Mouse (Mus musculus) cerebellum, adult (tissue): ENCODE measurements around the gene Ttll13.
A peak's percentile ranks its signal among the peaks of the same experiment; 100 is the strongest.

Experiments used
- ATAC-seq: cut with Nextera tagmentation; 2 replicates; pipeline ENCODE4 v1.9.2; 2017; ENCODE audit warnings: mild to moderate bottlenecking, moderate library complexity, mixed read lengths; ENCODE audit not compliant: insufficient number of reproducible peaks, low FRiP score, low TSS enrichment

The Ttll13 gene

DNA sequence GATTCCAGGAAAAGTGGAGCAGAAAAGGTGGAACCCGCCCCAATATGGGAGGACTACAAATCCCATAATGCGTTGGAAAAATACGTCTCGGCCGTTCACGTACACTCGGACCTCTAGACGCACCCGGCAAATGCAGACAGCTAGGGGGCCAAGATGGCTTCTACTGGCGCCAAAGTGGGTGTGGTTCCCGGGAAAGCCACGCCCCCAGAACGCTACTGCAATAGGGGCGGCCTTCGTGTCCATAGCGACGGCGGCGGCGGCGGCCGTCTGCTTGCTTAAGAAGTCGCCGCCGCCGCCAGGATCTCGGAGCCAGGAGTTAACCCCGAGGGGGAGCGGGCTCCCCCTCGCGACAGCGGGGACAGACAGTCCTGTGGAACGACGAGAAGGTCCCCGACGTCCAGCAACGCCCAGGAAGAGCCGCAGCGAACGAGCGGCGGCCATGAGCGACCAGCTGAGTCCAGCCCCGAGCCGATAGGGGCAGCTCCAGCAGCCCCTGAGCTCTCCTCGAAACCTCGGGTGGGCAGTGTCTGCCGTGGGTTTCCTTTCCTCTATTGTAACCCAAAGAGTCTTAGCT lies at the start of gene Ttll13:
TSS of gene Ttll13 (plus strand) at position 229 of the 574 bp plus-strand sequence.
- ATAC-seq, result peak; percentile 98

DNA sequence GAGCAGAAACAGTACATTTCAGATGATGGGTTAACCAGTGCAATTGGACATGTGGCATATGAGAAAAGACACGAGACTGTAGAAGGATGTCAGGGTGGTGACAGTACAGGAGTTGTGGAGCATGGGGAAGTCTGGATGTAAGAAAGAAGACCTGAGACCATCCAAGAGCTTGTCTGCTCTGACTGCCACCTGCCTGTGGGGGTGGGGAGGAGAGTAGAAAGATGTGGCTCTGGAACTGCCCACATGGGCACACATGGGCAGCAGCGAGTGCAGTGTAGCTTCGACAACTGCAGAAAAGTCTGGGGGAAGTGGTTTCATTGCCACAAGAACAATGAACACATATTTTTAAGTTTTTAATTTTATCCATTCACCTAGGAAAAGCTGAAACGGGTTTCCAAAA lies 48.8 kb upstream of the Ttll13 start:
- ATAC-seq, result no peak

DNA sequence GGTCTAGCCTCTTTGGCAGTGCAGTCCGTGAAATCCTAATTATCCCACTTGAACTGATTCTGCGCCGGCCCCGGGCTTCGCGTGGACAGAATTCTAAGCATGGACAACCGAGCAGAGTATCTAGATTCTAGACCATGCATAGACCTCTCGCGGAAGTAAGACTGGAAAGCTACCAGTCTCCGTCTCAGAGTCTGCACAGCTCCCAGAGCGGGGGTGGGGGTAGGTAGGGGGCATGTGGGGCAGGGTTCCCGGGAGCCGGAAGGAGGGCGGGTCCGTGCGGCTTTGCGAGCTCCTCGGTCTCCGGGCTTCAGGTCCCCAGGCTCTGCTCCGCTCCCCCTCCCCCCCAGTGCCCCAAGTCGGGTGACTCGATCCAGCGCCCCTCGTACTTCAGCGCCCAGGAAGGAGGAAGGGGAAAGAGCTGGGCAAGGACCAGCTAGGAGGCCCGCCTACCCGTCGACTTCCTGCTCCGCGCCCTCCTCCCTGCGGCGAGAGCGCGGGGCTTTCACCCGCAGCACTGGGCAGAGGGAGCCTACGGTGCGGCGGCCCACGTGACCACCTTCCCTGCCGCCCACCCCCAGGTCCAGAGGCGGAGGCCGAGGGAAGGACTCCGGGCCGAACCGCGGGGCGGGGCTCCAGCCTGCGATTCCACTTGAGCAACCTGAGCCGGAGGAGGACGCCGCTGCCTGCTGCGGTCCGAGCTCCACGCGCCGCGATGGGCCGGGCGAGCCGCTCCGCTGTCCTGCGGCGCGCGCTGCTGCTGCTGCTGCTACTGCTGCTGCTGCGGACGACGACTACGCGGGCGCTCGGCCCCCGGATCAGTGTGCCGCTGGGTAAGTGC lies 48.0 kb upstream of the Ttll13 start:
- peak; percentile 71 for ATAC-seq

DNA sequence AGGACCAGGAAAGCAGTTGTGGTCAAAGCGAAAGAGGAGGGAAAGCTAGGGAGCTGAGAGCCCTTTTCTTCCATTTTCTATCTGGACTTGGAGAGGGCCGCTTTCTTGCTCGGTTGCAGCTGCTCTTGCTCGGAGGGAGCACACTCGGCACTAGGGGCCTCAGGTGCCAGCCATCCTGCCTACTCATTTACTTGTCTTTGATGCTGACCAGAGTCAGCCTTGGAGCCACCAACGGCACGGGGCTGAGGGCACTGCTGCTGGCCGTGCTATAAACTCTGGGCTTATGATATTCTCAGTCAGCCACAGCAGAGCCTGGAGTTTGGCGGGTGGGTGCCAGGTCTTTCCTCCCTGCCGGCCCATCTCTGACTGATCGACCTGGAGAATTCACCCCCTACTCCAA lies 47.3 kb upstream of the Ttll13 start:
- no peak for ATAC-seq

DNA sequence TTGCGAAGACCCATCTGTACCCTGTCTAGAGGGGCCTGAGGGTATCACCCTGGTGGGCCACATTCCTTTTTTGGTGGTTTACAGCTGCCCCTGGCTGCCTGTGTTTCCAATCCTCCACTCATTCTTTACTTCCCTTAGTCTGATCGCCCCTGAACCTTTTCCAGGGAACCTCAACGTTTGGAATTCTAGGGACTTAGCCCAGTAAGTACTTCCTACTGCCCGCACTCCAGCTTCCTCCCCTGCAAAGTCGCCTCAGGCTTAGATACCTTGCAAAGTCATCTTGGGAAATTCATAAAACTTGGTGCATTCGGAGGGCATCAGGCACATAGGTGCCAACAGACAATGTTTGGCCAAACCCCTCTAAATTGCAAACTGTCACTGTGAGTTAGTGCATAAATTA lies 46.9 kb upstream of the Ttll13 start:
- no peak for ATAC-seq

DNA sequence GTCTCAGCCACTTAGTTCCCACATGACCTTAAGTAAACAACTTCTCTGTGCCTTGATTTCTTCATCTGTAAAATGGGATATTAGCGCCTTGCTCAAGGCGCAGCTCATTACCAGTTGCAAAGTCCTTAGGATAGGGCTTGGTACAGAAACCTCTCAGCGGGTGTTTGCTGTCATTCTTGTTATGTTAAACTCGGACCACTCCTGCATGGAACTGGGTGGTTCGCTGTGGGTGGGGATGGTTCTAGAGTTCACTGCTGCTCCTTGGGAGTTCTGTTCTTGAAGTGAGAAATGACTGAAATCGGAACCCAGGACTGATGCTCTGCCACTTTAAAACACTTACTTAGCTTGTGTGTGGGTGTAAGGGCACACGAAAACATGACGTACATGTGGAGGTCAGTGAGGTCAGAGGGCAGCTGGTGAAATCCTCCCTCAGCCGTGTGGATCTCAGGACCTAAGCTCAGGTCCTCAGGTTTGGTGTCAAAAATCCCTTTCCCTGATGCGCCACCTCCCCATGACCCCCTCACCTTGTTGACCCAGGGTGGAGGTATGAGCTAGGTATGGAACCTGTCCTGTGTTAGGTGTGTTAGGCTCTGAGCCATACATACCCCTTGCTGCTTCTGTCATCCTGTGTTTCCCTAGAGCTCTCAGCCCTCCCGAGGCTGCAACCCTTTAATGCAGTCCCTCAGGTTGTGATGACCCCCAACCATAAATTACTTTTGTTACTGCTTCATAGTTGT lies 46.2 kb upstream of the Ttll13 start:
- ATAC-seq, result no peak

DNA sequence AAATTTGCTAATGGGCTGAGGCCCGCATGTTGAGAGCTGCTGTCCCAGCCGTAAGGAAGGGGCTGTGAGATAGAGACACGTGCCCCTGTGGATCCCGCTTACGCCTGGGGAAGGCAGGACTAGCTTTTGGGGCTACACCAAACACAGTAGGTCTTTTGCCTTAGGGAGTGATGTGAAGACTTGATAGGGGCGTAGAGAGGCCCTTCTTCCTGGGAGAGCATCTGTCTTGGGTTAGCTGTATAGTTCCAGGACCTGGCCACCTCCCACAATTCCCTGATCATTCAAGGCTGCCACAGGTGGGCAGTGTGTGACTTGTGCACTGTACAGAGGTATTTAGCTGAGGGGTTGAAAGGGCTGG lies 45.6 kb upstream of the Ttll13 start:
- no peak for ATAC-seq

DNA sequence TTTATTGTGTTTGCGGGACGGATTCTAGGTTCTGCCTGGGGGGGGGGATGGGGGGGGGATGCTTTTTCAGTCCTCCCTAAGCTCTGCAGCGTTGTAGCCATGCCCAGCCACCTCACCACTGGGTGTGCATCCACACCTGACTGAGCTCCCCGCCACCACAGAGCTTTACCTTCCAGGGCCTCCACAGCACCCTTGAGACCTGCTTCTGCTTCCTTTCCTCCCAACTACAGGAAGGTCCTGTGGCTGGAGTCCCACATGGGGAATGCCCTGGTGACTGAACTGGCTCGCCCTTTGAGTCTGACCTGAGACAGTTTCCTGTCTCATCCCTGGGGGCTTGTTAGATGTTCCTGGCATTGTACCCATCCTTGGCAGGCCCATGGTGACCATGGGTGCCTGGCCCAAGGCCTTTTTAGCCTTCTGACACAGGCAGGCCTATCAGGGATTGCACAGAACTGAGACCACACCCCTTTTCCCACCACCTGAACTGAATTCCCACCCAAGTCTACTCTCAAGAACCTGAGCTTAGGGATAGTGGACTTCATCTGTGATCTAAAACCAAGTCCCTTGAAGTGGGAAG lies 45.1 kb upstream of the Ttll13 start:
- ATAC-seq, result no peak

DNA sequence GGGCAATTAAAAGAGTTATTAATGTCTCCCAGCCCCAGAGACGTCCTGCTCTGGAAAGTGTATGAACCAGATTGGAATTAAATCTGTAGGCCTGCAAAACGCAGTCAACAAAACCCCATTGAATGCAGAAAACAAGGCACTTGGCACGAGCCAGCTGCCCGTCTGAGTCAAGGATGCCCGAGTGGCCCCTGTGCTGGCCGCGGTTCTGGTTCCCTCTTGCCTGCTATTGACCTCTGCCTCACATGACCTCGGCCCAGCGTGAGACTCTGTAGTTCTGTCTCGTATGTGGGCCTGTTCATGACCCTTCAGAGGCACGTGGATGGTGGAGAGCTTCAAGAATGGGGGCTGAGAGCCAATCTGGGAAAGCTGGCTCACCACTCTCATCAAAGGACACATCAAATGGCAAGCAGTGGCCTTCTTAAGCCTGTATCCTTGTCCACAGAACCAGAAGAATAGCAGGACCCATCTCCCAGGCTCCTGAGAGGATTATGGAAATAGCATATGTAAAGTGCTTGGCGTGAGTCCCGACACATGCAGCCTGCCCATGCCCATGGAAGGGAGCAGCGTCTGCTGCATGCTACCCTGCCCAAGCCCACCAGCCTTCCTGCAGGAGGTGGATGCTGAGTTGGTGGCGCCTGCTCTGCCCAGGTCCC lies 44.2 kb upstream of the Ttll13 start:
- ATAC-seq, result no peak

DNA sequence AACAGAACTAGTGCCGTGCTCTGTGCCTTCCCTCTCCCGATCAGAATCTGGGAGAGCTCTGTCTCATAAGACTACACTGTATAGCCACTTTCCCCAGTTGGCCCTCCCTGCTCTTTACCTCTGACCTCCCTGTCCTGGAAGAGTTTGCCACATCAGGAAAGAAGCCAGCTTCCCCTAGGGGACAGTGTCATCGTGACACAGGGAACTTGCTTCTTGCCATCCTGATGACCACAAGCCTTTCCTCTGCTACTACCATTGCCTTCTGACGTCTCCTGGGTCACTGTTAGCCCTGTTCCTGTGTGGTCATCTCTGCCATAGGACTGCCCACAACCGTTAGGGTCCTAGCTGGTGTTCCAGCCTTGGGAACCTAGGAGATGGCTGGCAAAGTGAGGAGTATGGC lies 43.2 kb upstream of the Ttll13 start:
- no peak for ATAC-seq

DNA sequence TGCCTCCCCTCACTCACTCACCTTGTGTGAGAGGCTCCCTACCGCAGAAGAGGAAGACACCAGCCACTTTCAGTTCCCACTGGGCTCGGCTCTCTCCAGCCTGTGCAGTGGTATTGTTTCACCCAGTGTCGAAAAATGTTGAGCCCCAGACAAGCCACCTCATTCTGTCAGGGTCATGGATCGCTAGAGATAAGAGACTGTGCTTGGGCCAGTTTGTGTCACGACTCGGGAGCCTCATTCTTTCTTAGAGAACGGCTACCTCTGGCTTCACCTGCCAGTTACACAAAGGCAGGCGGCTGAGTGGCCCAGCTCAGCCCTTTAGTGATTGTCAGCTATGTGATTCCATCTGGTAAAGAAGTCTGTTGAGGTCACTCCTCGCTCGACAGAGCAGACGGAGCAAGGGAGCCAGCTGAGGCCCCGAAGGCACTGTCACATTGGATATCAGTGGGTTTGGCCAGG lies 42.5 kb upstream of the Ttll13 start:
- ATAC-seq, result no peak

DNA sequence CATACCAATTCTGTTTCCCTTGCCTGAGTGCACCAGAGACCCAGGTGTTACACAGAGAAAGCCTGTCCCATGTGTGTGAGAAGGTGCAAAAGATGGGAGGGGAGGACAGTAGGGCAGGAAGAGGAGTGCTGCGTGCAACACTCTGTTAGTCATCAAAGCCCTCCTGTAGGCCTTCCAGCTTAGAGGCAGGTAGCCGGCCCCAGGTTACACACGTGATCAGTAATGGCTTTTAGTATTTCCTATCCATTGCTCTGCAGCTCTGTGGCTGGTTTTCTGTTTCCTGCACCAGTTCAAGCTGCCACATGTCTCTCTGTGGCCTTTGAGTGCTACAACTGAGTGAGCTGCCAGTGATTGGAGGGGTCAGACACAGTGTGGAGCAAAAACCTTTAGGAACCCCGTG lies 41.8 kb upstream of the Ttll13 start:
- ATAC-seq, result no peak

DNA sequence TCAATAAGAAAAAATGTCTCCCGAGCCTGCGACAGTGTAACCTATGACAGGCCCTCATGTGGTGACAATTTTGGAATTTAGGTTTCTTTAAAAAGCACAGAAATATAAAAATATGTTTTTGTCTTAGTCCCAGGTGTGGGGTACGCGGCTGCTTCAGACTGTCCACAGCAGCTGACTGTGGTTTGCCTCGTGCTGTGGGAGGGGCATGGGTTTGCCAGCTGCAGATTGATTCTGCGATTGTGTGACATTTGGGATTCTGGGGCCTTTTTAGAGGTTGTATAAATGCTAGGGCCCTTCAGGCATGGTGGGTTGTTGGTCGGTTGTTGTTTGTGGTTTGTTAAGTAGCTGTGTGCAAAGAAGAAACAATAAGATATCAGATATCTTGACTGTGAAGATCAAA lies 41.2 kb upstream of the Ttll13 start:
- no peak for ATAC-seq

DNA sequence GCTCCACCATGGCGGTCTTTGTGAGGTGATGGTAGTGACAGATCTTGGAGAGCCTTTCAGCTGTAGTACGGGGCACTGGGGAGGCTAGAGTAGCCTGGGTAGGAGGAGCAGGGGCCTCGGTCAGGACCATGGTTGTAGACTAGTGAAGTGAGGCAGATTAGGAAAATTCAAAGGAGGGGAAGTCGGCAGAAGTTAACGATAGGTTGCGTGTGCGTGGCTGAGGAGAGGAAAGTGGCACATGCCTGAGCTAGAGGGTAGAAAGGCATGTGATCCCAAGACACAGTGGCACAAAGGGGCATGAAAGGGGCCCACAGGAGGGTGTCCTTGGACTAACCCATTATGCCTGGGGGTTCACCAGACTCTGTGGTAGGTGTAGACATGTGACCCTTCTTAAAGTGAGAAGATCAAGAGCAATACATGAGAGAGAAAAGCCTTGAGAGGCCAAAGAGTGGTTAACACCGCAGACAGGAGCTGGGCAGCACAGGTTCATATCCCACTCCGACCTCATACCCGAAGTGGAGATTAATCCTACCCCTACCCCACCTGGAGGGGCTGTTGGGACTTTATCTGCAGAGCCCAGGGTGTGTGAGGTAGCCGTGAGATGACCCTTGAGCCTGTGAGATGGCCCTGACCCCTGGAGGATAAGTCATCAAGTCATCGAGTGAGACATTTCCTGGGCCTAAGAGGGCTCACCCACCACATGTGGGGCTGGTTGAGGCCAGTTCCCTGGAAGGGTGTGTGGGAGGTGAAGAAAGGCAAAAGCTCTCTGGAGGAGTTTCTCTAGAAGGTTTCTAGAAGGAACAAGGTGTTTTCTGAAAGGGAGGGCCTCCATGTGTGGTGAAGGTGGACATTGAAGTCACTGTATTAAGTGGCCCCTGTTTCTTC lies 40.2 kb upstream of the Ttll13 start:
- no peak for ATAC-seq

DNA sequence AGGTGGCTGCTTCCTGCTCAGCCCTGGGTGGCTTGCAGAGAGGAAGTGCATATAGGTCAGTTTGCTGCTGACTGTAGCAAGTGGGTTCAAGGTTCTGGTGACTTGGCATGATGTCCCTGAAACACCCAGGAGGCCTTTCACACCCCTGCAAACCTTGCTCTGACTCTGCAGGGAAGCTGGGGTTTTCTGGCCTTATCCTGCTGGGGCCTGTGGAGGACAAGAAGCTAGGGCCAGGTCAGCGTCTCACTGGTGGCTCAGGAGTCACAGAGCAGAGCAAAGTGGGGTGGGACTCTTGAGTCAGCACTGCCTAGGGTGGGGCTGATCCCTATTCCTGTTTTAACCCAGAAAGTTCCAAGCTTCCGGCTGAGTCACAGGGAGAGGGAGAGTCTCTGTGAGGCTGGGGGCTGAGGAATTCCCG lies 38.9 kb upstream of the Ttll13 start:
- ATAC-seq, result no peak

DNA sequence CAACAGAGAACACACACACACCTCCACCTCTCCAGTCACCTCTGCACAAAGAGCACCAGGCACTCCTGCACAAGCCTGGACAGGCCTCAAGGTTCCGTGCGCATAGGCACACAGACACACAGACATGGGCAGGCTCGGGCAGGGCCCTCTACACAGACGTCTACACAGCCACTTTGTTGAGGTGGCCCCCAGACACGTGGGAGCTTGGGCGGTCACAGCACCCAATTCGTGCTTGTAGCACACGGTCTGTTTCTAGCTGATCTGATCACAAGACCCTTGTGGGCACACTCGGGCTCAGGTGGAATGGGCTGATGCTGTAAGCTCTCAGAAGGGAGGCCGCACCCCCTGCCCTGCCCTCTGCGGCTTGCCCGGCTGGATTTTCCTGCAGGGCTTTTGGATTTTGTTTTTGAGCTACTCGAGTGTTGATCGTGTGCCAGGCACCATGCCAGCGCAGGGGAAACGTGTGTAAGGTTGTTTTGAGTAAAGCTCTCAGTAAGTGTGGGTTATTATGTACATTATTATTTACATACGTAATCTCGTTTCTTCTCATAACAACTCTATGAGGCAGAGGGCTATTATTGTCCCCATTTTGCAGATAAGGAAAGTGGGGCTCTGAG lies 38.0 kb upstream of the Ttll13 start:
- no peak for ATAC-seq

DNA sequence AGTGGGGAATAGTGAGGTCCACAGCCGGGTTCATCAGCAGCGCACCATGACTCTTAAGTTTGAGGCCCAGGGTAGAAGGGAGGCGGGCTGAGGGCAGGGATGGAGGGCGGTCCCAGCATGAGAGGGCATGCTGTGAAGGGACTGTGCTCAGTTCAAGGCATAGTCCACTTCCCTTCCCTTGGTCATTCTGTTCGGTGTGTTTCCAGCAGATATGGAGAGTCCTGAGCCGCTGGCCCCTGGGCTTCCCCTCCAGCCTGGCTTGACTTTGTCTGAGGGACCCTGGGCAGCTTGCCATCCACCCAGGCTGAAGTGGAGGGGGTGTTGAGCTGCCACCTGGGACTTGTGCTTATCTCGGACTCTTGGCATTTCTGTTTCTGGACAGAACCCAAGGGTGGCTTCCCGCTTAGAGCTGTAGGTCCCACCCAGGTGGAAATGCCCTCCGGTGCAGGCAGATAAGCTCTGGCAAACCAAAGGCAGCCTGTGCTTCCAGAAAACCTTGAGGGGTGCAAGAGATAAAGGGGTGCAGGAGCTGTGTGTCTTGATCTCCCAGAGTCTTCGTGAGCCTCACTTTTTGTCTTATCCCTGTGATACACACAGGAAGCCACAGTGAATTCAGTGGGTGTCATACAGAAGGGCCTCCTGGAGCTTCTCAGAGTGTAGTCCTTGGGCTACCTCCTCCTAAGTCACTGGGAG lies 37.3 kb upstream of the Ttll13 start:
- no peak for ATAC-seq

DNA sequence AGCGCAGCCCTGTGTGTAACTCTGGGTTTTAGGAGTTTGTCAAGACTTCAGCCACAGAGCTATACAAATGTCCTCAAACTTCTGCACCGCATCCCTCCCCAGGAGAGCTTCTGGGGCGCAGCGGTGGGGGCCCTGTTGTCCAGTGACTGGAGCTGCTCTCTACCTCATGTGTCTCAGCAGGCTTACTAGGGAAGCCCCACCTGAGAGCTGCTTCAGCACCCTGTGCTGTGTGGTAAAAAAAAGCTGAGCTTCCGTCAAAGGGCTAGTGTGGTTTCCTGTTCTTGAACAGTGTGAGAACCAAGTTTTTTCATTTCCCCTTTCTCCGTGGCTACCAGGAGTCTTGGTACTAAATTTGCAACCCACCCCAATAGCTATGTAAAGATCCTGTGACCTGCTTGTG lies 36.5 kb upstream of the Ttll13 start:
- no peak for ATAC-seq

DNA sequence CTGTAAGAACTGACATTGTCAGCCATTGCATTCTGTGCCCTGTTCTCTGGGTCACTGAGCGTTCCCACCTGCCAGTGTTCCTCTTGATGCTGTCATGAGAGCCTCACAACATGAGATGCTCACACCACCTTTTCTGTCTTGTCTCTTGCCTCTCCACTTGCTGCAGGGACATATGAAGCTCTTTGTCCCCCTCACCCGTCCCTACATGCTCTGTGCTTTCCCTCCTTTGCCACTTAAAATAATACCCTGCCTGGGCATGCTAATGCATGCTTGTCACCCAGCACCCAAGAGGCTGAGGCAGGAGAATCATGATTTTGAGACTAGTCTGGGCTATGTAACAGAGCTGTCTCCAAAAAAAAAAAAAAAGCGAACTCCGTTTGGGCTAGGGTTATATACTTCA lies 35.2 kb upstream of the Ttll13 start:
- ATAC-seq, result no peak
